Mouse (Mus musculus) adrenal gland, postnatal 10 days (tissue): ENCODE results near the gene Dph3. TPM values are rescaled to one million over a fixed set of nuclear protein-coding genes. Genes with fewer than 3 reads are reported as not detected.

ENCODE experiments used
- DNase-seq: peaks from one replicate; pipeline ENCODE4 v3.0.0; 2021; ENCODE audit warnings: mixed read lengths
- total RNA-seq, 2 experiments: library from RNA; stranded (reverse); gene quantifications; 2 replicates each; pipeline ENCODE4 v1.2.3; 2021

Gene Dph3
- total RNA-seq, 2 experiments from 2014 or later = 63.0 to 64.2 TPM

GRCm38 (mm10) chr14:32086226-32086625, 697 bp upstream of the Dph3 start:
- no peak for DNase-seq

GRCm38 (mm10) chr14:32084761-32085485, 606 bp downstream of the Dph3 start, which contains the start of gene Oxnad1:
Gene Oxnad1 (plus strand): TSS chr14:32085374.
- DNase-seq = no peak

GRCm38 (mm10) chr14:32083466-32083865, 2.1 kb downstream of the Dph3 start:
- no peak for DNase-seq

- no peak for DNase-seq
These were observed 2.6 kb downstream of the Dph3 start for GRCm38 (mm10) chr14:32082891-32083290.

GRCm38 (mm10) chr14:32081026-32081425, 4.5 kb downstream of the Dph3 start:
- DNase-seq = no peak

GRCm38 (mm10) chr14:32076896-32077575, 8.5 kb downstream of the Dph3 start:
- DNase-seq = peak; percentile 81

GRCm38 (mm10) chr14:32073901-32074300, 11.6 kb downstream of the Dph3 start:
- DNase-seq = no peak

- peak; percentile 55 for DNase-seq
These were observed 12.3 kb downstream of the Dph3 start for GRCm38 (mm10) chr14:32073211-32073685.

GRCm38 (mm10) chr14:32072807-32073206, 12.7 kb downstream of the Dph3 start:
- DNase-seq = no peak

- no peak for DNase-seq
These were observed 24.1 kb downstream of the Dph3 start for GRCm38 (mm10) chr14:32061398-32061797.

GRCm38 (mm10) chr14:32057664-32058063, 27.9 kb downstream of the Dph3 start:
- DNase-seq = no peak

GRCm38 (mm10) chr14:32056675-32057074, 28.9 kb downstream of the Dph3 start:
- peak; percentile 32 for DNase-seq

GRCm38 (mm10) chr14:32055781-32056180, 29.7 kb downstream of the Dph3 start:
- DNase-seq = no peak

GRCm38 (mm10) chr14:32054788-32055187, 30.7 kb downstream of the Dph3 start:
- no peak for DNase-seq

GRCm38 (mm10) chr14:32053895-32054294, 31.6 kb downstream of the Dph3 start:
- no peak for DNase-seq

- DNase-seq = no peak
These were observed 35.4 kb downstream of the Dph3 start for GRCm38 (mm10) chr14:32050171-32050570.

GRCm38 (mm10) chr14:32046357-32046756, 39.2 kb downstream of the Dph3 start:
- DNase-seq = no peak

- DNase-seq = no peak
These were observed 43.4 kb downstream of the Dph3 start for GRCm38 (mm10) chr14:32042108-32042507.

GRCm38 (mm10) chr14:32037661-32038252, 47.8 kb downstream of the Dph3 start:
- DNase-seq = no peak

GRCm38 (mm10) chr14:32036482-32036881, 49.0 kb downstream of the Dph3 start:
- DNase-seq = peak; percentile 79

- DNase-seq = peak; percentile 76
These were observed 53.0 kb downstream of the Dph3 start for GRCm38 (mm10) chr14:32032522-32032921.
